Mouse (Mus musculus): Measurements from ENCODE around the gene Ninl. TPM values are rescaled to one million over a fixed set of nuclear protein-coding genes. Genes with fewer than 3 reads are reported as not detected.
"Not testable (repeated sequence)": the region's sequence is repeated elsewhere in the genome, so short reads cannot be mapped to it uniquely, and the experiment has no call there.

Ninl gene
- total RNA-seq, 2 experiments from 2014 or later = 5.2 to 5.9 TPM

- DNase-seq (ENCODE audit: low spot score in 2 of 2) = no peak
- intact Hi-C loops (cut with DNase I) = no loop called here
Observed at GRCm38 (mm10) chr2:150918720-150919119, 120.5 kb downstream of the Ninl start.

GRCm38 (mm10) chr2:150915786-150916185 is 123.4 kb downstream of the Ninl start:
- intact Hi-C loops (cut with DNase I) = no loop called here
- DNase-seq (ENCODE audit: low spot score in 2 of 2) = no peak

- DNase-seq (ENCODE audit: low spot score in 2 of 2) = no peak
- intact Hi-C loops (cut with DNase I) = no loop called here
Observed at GRCm38 (mm10) chr2:150914781-150915515, 124.2 kb downstream of the Ninl start.

- intact Hi-C loops (cut with DNase I) = no loop called here
- DNase-seq (ENCODE audit: low spot score in 2 of 2) = no peak
Observed at GRCm38 (mm10) chr2:150910295-150910881, 128.8 kb downstream of the Ninl start.

- intact Hi-C loops (cut with DNase I) = loop anchor here (5.0 kb wide), 3 partner anchors 93 to 302 kb away; partner anchors contain the start of genes Apmap and Entpd6
Observed at GRCm38 (mm10) chr2:150909429-150910039, 129.6 kb downstream of the Ninl start.

GRCm38 (mm10) chr2:150908881-150909280 is 130.3 kb downstream of the Ninl start:
- DNase-seq (ENCODE audit: low spot score in 2 of 2) = not testable (repeated sequence)
- intact Hi-C loops (cut with DNase I) = loop anchor here (5.0 kb wide), 3 partner anchors 93 to 302 kb away; partner anchors contain the start of genes Apmap and Entpd6

More at GRCm38 (mm10) chr2:150909429-150910039, 129.6 kb downstream of the Ninl start:
- peak; percentile 90 to 92 for DNase-seq (ENCODE audit: low spot score in 2 of 2)

- no peak for DNase-seq (ENCODE audit: low spot score in 2 of 2)
- intact Hi-C loops (cut with DNase I) = loop anchor here (2.0 to 5.0 kb wide), 5 partner anchors 60 to 298 kb away; partner anchors contain the start of genes Apmap and Entpd6
Observed at GRCm38 (mm10) chr2:150904936-150905450, 134.2 kb downstream of the Ninl start, which contains the start of gene Gins1. Gins1 (plus strand) TSS chr2:150905400.

GRCm38 (mm10) chr2:150904272-150904935 is 134.8 kb downstream of the Ninl start, which contains the start of gene Abhd12:
Abhd12 (minus strand) TSS chr2:150904741.
- peak; percentile 97 to 98 for DNase-seq (ENCODE audit: low spot score in 2 of 2)
- intact Hi-C loops (cut with DNase I) = loop anchor here (2.0 to 5.0 kb wide), 2 partner anchors 60 to 227 kb away; no protein-coding TSS in a partner anchor

- intact Hi-C loops (cut with DNase I) = loop anchor here (5.0 kb wide), 1 partner anchor 225 kb away; no protein-coding TSS in a partner anchor
- DNase-seq (ENCODE audit: low spot score in 2 of 2) = no peak
Observed at GRCm38 (mm10) chr2:150902347-150902746, 136.8 kb downstream of the Ninl start.

GRCm38 (mm10) chr2:150900341-150900740 is 138.8 kb downstream of the Ninl start:
- intact Hi-C loops (cut with DNase I) = loop anchor here (5.0 kb wide), 1 partner anchor 223 kb away; no protein-coding TSS in a partner anchor
- no peak for DNase-seq (ENCODE audit: low spot score in 2 of 2)

GRCm38 (mm10) chr2:150895691-150896252 is 143.4 kb downstream of the Ninl start:
- intact Hi-C loops (cut with DNase I) = no loop called here
- DNase-seq (ENCODE audit: low spot score in 2 of 2) = no peak

GRCm38 (mm10) chr2:150894617-150895267 is 144.4 kb downstream of the Ninl start:
- intact Hi-C loops (cut with DNase I) = no loop called here
- peak in 1 of 2 experiments; percentile 27 for DNase-seq (ENCODE audit: low spot score in 2 of 2)

- intact Hi-C loops (cut with DNase I) = no loop called here
- DNase-seq (ENCODE audit: low spot score in 2 of 2) = no peak
Observed at GRCm38 (mm10) chr2:150887370-150887769, 151.8 kb downstream of the Ninl start.

- intact Hi-C loops (cut with DNase I) = no loop called here
- DNase-seq (ENCODE audit: low spot score in 2 of 2) = no peak
Observed at GRCm38 (mm10) chr2:150886315-150886714, 152.9 kb downstream of the Ninl start.

- no peak for DNase-seq (ENCODE audit: low spot score in 2 of 2)
- intact Hi-C loops (cut with DNase I) = no loop called here
Observed at GRCm38 (mm10) chr2:150885814-150886213, 153.4 kb downstream of the Ninl start.

GRCm38 (mm10) chr2:150884779-150885110 is 154.4 kb downstream of the Ninl start:
- no peak for DNase-seq (ENCODE audit: low spot score in 2 of 2)
- intact Hi-C loops (cut with DNase I) = no loop called here
